Mouse (Mus musculus) erythroblast, embryonic 14.5 days (primary cell): Measurements from ENCODE around the gene Plscr3. TPM values are rescaled to one million over a fixed set of nuclear protein-coding genes. Genes with fewer than 3 reads are reported as not detected.
A peak's percentile ranks its signal among the peaks of the same experiment; 100 is the strongest.

Experiments used
- H3K27me3 ChIP-seq: 2 replicates; pipeline ENCODE4 v1.6.1; 2012; ENCODE audit warnings: inconsistent platforms; ENCODE audit not compliant: control insufficient read depth
- H3K36me3 ChIP-seq: 2 replicates; pipeline ENCODE4 v1.6.1; 2012; ENCODE audit warnings: mild to moderate bottlenecking, inconsistent platforms; ENCODE audit not compliant: control insufficient read depth
- H3K4me1 ChIP-seq: 2 replicates; pipeline ENCODE4 v1.6.1; 2012; ENCODE audit warnings: inconsistent platforms; ENCODE audit not compliant: control insufficient read depth
- H3K4me3 ChIP-seq: replicated peaks from 2 replicates; pipeline ENCODE3; 2012; ENCODE audit warnings: moderate library complexity, mild to moderate bottlenecking, inconsistent platforms
- H3K9me3 ChIP-seq: 2 replicates; pipeline ENCODE4 v1.6.1; 2012; ENCODE audit warnings: low read length, inconsistent platforms, mixed read lengths; ENCODE audit not compliant: control insufficient read depth
- GATA1 ChIP-seq: IDR thresholded peaks from 2 replicates; pipeline ENCODE4 v1.6.1; 2012; ENCODE audit warnings: low read length, inconsistent platforms, mixed read lengths
- TAL1 ChIP-seq: IDR thresholded peaks from 3 replicates; pipeline ENCODE4 v1.6.1; 2012; ENCODE audit warnings: low read length, inconsistent platforms, mixed read lengths
- polyA plus RNA-seq: library from polyadenylated mRNA; stranded (reverse); fragments of >175 nt; gene quantifications from 2 replicates; pipeline ENCODE4 v1.2.3, GENCODE M21; 2012

The Plscr3 gene
- polyA plus RNA-seq, 1 experiment, result 4.4 TPM

DNA sequence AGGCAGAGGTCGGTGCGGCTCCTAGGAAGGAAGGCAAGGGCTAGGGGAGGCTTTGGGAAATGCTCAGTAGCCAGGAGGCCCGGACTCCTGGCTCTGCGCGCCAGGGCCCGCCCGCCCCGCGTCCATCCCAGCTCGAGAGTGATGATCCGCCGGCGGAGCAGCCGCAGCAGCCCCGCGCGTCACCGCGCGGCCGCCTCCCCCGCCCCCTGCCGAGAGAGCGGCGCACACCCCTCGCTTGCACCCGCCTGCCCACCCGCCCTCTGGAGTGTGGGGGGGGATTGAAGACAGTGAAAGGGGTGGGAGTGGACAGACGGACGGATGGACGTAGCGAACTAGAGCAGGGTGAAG, 8.6 kb upstream of the Plscr3 start, which contains the start of gene Nlgn2:
Nlgn2 (minus strand) TSS at position 181 of the 348 bp plus-strand sequence.
- H3K4me3 ChIP-seq, result peak within 1 kb of the TSS; percentile 89
- peaks cover 64% of the 10 kb centered on the region for H3K4me1 ChIP-seq
- H3K36me3 ChIP-seq, result peaks cover 9% of the 10 kb centered on the region
- H3K27me3 ChIP-seq, result peaks cover 54% of the 10 kb centered on the region
- TF ChIP-seq GATA1 (no peak), TAL1 (no peak)
- H3K9me3 ChIP-seq, result peaks cover 2% of the 10 kb centered on the region; the same call in 1 of the 2 replicates

DNA sequence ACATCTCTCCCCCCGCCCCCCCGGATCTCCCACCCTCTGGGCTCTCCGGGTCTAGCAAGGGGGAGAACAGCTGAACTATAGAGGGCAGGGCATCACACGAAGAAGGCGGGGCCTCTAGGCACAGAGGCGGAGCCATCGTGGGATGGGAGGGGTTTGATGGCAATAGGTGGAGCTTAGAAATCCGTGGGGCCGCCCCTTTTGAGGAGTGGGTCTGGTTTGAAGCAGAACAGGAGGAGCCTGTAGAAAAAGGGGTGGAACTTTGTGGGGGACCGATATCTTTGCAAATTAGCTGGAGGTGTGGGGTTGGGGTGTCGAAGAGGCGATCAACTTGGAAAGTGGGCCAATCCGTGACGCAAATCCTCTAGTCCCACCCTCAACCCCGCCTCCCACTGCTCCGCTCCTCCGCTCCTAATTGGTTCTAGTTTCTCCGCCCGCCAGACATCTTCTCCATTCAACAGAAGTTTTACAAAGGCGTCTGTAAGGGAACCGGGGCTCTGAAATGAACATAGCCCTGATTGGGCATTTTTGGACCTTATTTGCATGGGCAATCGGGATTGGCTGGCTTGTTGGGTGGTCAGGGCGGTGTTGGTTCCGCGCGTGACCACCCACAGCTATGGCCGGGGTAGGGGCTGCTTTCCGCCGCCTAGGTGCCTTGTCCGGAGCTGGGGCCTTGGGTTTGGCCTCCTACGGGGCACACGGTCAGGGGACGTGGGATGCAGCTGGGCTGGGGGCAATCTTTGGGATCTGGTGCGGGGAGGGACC, 8.0 kb upstream of the Plscr3 start, which contains the start of gene Tmem256:
Tmem256 (plus strand) TSS at position 563 of the 762 bp plus-strand sequence.
- H3K9me3 ChIP-seq, result peaks cover 2% of the 10 kb centered on the region; the same call in 1 of the 2 replicates
- TF ChIP-seq TAL1 (no peak), GATA1 (no peak)
- peak within 1 kb of the TSS; percentile 89 for H3K4me3 ChIP-seq
- H3K27me3 ChIP-seq, result peaks cover 48% of the 10 kb centered on the region
- peaks cover 9% of the 10 kb centered on the region for H3K36me3 ChIP-seq
- H3K4me1 ChIP-seq, result peaks cover 69% of the 10 kb centered on the region

DNA sequence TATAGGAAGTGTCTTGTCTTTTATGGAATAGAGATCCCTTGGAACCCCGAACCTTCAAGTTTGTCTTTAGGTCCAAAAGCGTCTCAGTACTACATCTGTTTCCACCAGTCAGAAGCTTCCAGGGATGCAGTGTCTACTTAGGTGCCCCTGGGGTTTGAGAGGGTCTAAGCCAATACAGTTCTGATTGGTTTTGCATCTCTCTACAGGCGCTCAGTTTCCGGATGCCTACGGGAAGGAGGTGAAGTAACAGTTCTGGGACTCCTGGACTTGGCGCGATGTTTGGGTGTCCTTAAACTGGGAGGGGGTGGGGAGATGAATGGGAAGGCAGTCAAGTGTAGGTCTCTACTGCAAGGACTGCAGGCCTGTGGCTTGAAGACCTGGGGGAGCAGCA, 7.5 kb upstream of the Plscr3 start:
- no peak for TF ChIP-seq GATA1
- no peak for TF ChIP-seq TAL1
- Histone ChIP-seq H3K4me3 (peak overlapping the region; percentile 89), H3K4me1 (peaks cover 67% of the 10 kb centered on the region), H3K36me3 (peaks cover 9% of the 10 kb centered on the region), H3K27me3 (peaks cover 43% of the 10 kb centered on the region), H3K9me3 (peaks cover 2% of the 10 kb centered on the region; the same call in 1 of the 2 replicates)

DNA sequence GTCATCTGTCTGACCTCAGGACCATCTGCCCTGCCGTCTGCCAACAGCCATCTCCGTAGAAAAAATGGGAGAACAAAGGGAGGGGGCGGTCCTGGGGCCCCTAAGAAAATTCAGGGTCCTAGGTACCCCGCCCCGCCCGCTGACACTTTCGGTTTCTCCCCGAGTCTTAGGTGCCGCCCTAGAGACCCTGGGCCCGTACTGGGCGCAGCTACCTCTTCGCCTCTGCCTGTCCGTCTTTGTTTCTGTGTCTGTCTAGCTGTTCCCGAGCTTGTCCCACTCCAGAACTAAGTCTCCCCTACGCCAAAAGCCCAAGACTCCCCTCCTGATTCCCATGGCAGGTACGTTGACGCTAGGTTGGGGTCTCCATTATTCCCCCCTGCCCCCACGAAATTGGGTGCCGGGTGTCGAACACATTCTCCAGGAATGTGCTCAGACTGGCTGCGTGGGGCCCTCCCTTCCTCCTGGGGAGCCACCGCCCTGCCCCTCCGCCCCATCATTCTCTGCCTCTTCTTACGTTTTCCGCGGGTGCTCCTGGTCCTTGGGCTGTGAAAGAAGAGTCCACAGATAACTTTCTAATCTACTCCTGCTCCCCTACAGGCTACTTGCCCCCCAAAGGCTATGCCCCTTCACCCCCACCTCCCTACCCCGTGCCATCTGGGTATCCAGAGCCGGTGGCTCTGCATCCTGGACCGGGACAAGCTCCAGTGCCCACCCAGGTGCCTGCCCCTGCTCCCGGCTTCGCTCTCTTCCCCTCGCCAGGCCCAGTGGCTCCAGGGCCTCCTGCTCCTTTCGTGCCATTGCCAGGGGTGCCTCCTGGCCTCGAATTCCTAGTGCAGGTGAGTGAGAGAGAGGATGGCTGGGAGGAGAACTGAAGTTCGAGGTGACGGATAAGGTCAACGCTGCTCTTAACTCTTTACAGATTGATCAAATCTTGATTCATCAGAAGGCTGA, 837 bp downstream of the Plscr3 start:
- Histone ChIP-seq H3K4me3 (peak overlapping the region; percentile 83), H3K27me3 (no peaks in the 10 kb centered on the region), H3K4me1 (peaks cover 85% of the 10 kb centered on the region), H3K36me3 (peaks cover 48% of the 10 kb centered on the region), H3K9me3 (no peaks in the 10 kb centered on the region)
- TF ChIP-seq GATA1 (no peak), TAL1 (no peak)

DNA sequence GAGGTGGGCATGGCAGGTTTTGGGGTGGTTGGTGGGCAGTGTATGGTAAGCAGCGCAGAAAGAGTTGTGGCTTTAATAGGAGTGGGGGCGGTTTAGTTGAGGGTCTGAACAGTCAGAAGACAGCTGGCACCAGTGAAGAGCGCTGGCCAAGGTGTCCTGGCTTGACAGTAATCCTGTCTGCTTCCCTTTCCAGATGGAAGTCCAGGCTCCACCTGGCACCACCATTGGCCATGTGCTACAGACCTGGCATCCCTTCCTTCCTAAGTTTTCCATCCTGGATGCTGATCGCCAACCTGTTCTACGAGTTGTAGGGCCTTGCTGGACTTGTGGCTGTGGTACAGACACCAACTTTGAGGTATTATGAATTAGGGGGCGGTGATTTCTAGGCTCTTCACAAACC, 1.8 kb downstream of the Plscr3 start:
- H3K36me3 ChIP-seq, result peaks cover 58% of the 10 kb centered on the region
- H3K4me3 ChIP-seq, result peak overlapping the region; percentile 83

DNA sequence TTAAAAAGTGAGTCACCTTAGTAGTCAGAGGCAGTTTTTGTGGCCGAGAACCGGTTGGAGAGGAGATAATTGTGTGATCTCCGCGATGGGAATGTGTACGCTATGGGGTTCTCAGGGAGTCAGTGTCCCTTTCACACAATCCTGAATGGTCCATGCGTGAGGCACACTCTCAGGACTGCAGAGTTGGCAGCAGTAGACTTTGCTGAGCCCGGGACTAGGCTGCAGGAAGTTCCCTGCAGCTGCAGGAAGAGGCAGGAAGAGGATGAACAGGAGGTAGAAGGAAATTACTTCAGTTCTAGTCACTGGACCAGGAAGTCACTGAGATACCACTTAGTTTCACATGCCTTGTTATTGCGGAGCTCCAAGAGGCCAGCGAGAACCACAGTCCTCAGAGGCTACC, 3.0 kb downstream of the Plscr3 start:
- TF ChIP-seq GATA1, result no peak
- no peak for TF ChIP-seq TAL1
- Histone ChIP-seq H3K9me3 (no peaks in the 10 kb centered on the region), H3K27me3 (no peaks in the 10 kb centered on the region), H3K4me3 (no peak overlapping the region), H3K36me3 (peaks cover 64% of the 10 kb centered on the region), H3K4me1 (peaks cover 94% of the 10 kb centered on the region)

More for the DNA sequence above, 1.8 kb downstream of the Plscr3 start:
- Histone ChIP-seq H3K27me3 (no peaks in the 10 kb centered on the region), H3K9me3 (no peaks in the 10 kb centered on the region), H3K4me1 (peaks cover 89% of the 10 kb centered on the region)
- TF ChIP-seq GATA1 (no peak), TAL1 (no peak)

DNA sequence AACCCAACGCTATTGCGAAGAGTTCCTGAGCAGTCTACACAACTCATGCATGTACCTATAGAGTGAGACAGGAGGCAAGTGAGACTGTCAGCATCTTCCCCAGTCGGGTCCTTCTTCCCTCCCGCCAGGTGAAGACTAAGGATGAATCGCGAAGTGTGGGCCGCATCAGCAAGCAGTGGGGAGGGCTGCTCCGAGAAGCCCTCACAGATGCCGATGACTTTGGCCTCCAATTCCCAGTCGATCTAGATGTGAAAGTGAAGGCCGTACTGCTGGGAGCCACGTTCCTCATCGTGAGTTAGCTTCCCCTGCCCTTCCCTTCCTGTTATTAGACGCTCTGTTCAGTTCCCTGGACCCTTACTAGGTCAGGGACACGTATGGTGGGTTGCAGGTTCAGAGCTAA, 3.7 kb downstream of the Plscr3 start:
- no peaks in the 10 kb centered on the region for H3K27me3 ChIP-seq
- no peaks in the 10 kb centered on the region for H3K9me3 ChIP-seq
- H3K36me3 ChIP-seq, result peaks cover 66% of the 10 kb centered on the region
- no peak overlapping the region for H3K4me3 ChIP-seq
- TF ChIP-seq GATA1 (no peak), TAL1 (no peak)
- peaks cover 98% of the 10 kb centered on the region for H3K4me1 ChIP-seq

DNA sequence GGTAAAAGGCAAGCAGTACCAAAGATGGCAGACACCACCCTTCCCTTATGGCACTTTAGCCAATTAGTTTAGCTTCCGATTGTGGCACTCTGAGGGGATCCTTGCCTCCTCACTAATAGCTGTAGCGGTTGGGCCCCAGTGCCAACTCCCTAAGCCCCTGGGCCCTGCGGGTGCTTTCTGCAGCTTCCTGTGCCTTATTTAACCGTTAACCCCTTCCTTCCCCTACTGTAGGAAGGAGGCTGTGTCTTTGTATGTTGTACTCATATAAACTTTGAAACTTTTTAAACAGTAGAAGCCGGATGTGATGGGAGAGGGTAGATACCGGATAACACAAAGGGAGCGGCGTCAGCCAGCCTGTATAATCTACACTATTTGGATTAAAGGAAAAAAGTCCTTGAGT, 4.6 kb downstream of the Plscr3 start:
- H3K4me3 ChIP-seq, result no peak overlapping the region
- H3K27me3 ChIP-seq, result no peaks in the 10 kb centered on the region
- TF ChIP-seq GATA1, result no peak
- no peak for TF ChIP-seq TAL1
- peaks cover 99% of the 10 kb centered on the region for H3K4me1 ChIP-seq
- no peaks in the 10 kb centered on the region for H3K9me3 ChIP-seq
- H3K36me3 ChIP-seq, result peaks cover 69% of the 10 kb centered on the region

DNA sequence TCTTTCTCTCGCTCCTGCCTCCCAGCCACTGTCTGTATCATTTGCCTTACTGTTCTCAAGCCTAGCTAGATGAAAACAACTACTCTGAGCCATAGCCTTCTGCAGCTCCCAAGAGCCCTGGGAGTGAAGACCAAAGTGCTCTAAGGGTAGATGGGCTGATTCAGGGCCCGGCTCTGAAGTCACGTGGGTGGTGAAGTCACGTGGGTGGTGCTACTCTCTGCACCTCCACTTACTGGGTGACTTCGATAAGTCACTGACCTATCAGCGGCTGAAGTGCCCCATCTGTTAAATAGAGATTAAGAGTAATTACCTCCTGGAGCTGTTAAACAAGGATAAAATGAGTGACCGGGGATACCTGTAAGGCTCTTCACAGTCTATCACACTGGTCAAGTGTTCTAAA, 7.8 kb downstream of the Plscr3 start:
- H3K36me3 ChIP-seq, result peaks cover 52% of the 10 kb centered on the region
- TF ChIP-seq TAL1 (peak; percentile 98), GATA1 (peak; percentile 89)
- peaks cover 10% of the 10 kb centered on the region for H3K27me3 ChIP-seq
- H3K4me3 ChIP-seq, result peak overlapping the region; percentile 62
- no peaks in the 10 kb centered on the region for H3K9me3 ChIP-seq
- peaks cover 90% of the 10 kb centered on the region for H3K4me1 ChIP-seq
